Mouse (Mus musculus): ENCODE measurements at regions not wholly inside any gene's neighbourhood (a gene's known extent, or its start where the extent isn't known, plus 50 kb on each side); places are given as distances from the start of the nearest gene placed in this dataset.
"Not testable (repeated sequence)": the region's sequence is repeated elsewhere in the genome, so short reads cannot be mapped to it uniquely, and the experiment has no call there.

DNA sequence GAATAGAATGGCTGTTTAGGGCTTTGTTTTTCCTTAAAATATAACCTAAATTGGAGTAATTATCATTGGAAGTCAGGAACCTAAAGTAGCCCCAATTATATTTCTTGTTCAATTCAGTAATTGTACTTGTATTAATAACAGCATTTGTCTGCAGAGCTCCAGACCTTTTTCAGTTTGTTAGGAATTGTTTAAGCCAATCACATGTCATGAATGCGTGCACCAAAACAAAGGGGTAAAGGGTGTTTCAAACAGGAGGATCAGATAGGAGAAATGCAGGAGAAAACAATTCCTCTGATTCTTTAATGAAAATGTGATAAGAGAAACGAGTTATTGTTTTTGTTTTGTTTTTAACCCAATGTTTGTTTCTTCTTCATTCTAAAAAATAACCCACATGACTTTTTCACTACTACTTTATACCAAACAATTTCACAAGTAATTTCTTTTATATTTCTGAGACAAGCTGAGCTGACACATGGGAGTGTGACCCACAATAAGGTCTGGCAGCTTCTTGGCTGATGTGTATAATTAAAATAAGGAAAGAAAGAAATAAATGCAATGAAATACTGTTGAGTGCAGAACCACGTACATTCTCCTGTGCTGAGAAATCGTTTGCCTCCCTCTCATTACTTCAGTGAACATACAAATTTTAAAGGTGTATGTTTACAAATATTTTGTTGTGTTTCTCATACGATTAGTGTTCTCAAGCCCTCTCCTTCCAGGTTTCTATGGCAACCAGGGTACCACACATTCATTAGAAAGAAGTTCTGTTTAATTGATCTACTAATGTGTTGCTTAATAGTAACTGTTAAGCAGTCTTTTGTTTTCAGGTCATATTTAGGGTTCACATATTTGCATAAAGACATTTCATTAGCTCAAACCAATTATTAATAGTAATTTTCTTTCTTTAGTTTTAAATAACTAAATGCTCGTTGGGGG lies 397.7 kb downstream of the Isl1 start:
- no peak for DNase-seq (ENCODE audit: low spot score in 2 of 2)

DNA sequence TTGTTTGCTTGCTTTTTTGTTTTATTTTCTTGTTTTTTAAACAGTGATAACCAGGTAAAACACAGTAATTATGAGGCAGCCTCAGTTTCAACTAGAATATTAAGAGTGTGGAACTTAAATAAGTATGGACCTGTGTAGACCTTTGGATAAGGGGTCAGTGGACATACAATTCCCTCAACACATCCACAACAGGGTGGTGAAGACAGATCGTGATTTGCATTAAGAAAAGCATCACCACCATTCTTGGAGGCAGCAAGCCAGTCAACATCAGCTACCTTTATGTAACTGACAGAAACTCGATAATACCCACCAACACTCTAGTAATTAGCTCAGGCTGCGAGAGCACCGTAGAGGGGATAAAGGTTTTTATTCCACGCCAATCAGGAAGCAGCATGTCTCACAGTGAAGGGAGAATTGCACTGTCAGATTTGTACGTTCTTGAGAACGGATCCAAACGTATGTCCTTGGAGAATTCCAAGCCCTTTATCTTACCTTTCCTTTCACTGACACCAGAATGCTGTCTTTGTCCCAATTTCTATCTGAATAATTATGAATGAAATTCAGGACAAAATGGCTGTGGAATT lies 398.5 kb downstream of the Isl1 start:
- no peak for DNase-seq (ENCODE audit: low spot score in 2 of 2)

DNA sequence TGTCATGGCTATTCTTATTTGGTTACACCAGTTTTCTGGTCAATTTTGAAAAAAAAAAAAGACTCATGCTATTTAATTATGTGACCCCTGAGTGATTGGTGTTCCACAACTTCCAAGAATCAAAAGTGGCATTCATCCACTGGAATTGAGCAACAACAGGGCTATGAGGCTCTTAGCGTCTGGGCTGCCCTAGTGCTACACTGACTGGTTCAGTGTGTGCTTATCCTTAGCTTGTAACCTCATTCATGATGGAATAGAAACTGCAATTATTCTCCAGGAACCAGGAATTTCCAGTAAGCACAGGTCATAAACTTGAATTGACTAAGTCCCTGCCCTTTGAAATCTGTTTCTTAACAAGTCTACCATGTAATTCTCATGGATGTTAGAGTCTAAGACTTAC lies 428.9 kb downstream of the Isl1 start:
- no peak for DNase-seq (ENCODE audit: low spot score in 2 of 2)

DNA sequence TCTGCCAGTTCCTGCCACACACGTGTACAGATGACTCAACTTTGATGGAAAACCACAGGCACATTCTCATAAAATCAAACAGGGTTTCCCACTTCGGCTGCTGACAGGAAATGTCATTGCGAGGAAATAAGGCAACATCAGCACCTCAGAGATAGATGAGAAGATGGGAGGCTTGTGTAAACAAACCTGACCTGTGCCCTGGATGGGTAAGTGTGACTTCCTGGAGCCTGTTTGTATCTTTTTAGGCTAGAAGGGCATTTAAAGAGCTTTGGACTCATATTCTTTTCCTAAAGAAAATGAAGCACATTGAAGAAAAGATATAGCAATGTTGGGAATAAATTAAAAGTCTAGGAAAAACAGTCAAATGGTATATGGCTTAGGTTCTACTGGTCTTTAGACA lies 449.0 kb downstream of the Isl1 start:
- no peak for DNase-seq (ENCODE audit: low spot score in 2 of 2)

GRCm38 (mm10) chr13:115856632-115857031 lies 452.9 kb downstream of the Isl1 start:
- no peak for DNase-seq (ENCODE audit: low spot score in 2 of 2)

GRCm38 (mm10) chr13:115852689-115853356 lies 456.7 kb downstream of the Isl1 start:
- DNase-seq (ENCODE audit: low spot score in 2 of 2) = no peak

DNA sequence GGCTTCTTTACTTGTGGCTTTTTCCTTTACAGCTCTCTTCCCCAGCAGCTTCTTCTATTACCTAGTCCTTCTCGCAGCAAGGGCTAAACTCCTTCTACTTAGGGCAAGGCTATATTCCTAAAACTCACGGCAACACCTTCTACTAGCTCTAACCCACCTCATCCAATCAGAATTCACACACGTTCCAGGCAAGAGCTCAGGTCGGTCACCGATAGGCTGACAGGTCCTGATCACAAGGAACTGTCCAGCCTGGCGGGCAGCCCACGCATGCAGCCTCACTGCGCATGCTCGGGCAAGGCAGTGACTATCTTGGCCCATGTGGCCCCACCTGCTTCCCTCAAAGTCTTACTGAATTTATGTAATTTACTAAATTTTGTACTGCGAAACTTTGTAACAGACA lies 466.4 kb downstream of the Isl1 start:
- DNase-seq (ENCODE audit: low spot score in 2 of 2) = no peak

- no peak for DNase-seq (ENCODE audit: low spot score in 2 of 2)
These were observed 473.2 kb downstream of the Isl1 start for GRCm38 (mm10) chr13:115836203-115836768.

- no peak for DNase-seq (ENCODE audit: low spot score in 2 of 2)
These were observed 484.3 kb downstream of the Isl1 start for GRCm38 (mm10) chr13:115825191-115825590.

DNA sequence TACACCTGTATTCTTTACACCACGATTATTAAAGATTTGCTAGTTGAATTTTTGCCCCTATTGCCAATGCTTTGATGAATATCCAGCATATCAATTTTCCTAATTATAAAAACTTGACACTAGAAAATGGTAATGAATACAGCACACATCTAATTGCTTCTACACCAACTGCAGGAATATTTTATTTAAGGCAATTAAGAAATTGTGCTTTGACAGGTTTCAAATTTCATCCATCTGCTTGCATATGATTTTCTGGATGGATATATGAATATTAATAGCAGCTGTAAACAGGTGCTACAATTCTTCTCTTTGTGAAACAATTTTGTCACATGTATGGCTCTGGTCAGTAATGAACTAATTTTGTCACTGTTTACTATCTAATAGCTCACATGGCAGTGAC lies 487.0 kb downstream of the Isl1 start:
- DNase-seq (ENCODE audit: low spot score in 2 of 2) = no peak

- no peak for DNase-seq (ENCODE audit: low spot score in 2 of 2)
These were observed 495.3 kb downstream of the Isl1 start for GRCm38 (mm10) chr13:115814211-115814610.

DNA sequence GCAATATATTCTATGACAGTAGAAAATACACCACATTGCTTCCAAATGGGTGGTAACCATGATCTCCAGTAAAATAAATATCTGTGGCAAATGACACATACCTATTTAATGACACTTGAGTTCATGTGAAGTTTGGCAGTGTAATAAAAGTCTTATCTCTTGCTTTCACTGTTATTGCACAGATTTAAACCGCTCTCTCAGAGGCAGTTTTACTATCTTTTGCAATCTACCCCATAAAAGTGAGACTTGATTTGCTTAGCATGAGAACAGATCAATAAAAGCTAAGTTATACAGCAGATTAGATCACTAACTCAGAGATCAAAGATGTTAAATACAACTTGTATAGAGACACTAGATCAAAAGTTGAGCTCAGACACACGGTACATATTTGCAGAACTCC lies 510.2 kb downstream of the Isl1 start:
- no peak for DNase-seq (ENCODE audit: low spot score in 2 of 2)

GRCm38 (mm10) chr13:115751271-115751670 lies 558.2 kb downstream of the Isl1 start:
- DNase-seq (ENCODE audit: low spot score in 2 of 2) = no peak

GRCm38 (mm10) chr13:115742080-115742479 lies 567.4 kb downstream of the Isl1 start:
- DNase-seq (ENCODE audit: low spot score in 2 of 2) = not testable (repeated sequence)

- DNase-seq (ENCODE audit: low spot score in 2 of 2) = no peak
These were observed 581.5 kb downstream of the Isl1 start for GRCm38 (mm10) chr13:115727986-115728385.

DNA sequence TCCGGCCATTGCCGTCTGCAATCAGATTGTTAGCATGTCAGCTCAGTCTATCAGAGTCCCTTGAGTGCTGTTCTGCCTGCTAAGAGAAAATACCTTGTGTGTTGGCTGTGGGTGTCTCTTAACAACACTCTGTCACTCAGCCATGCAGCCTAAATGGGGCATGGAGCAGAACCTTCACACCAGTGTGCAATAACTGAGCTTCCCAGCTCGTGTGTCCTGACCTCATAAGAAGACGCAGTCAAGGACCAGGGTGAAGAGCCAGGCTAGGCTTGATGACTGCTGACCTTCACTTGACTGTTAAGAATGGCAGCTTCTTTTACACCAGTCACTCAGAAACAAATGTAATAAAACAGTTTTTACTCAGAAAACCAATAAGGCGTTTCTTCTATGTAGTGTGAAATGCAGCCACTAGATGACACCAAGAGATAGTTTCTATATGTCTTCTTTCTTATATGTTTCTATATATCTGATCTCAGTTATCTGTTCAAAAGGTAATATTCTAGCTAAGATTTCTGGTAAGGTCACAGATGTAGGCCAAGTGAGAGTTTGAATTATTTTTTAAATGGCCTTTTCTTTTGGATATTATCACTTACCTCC lies 584.0 kb downstream of the Isl1 start:
- DNase-seq (ENCODE audit: low spot score in 2 of 2) = no peak

DNA sequence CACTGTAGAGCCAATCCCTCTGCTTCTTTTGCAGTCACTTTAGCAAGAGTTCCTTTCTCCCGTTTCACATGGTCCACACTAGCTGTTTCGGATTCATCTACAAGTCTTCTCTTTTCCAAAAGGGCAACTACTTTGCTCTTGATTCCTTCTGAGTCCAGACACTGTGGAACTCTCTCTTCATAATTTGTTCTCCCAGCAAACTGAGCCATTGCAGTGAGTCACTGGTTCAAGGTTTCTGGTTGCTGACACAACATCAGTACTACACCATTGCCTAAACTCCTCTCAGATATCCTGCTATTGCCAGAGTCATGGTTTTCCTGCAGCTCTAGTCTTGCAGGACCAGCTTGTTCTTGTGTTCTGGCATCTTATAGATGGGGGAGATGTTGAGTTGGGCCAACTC lies 590.2 kb downstream of the Isl1 start:
- DNase-seq (ENCODE audit: low spot score in 2 of 2) = no peak

DNA sequence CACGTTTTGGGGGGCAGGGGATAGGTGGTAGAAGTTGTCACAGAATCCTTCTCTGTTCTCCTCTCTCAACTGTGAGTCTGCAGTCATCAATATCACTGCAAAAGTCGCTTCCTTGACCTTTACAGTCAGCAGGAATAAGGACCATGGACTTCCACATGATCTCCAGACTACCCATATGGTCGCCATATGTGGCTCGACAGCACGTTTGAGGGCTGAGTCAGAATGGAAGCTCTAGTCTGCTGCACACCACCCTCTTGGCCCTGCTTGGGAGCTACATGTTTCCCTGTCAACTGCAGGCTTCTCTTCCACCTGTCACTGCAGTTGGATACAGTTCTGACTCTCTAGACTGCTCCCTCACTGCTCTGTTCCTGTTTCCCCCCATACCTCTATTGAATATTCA lies 590.6 kb downstream of the Isl1 start:
- no peak for DNase-seq (ENCODE audit: low spot score in 2 of 2)

- DNase-seq (ENCODE audit: low spot score in 2 of 2) = no peak
These were observed 594.4 kb upstream of the Itga1 start for GRCm38 (mm10) chr13:115696197-115696596.

DNA sequence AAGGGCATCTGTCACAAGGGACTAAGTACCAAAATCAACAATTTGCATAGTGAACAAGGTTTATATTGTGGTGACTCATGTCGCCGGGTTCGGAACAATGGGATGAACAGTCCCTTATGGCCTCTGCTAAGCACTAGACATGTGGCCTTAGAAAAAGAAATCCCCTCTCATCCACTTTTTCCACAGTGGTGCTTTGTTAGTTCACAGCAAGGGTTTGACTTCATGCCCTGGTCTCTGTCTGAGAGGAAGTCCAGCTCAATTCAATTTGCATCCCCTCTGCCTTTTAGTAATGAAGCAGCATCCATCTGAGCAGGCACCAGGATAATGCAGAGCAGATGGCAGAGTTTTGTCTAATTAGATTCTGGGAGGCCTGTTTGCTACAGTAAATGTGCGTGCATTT lies 585.7 kb upstream of the Itga1 start:
- no peak for DNase-seq (ENCODE audit: low spot score in 2 of 2)

GRCm38 (mm10) chr13:115679591-115679990 lies 577.8 kb upstream of the Itga1 start:
- no peak for DNase-seq (ENCODE audit: low spot score in 2 of 2)
